Mouse (Mus musculus) hindbrain, embryonic 10.5 days (tissue): Measurements from ENCODE around the gene Mrm3. TPM values are rescaled to one million over a fixed set of nuclear protein-coding genes. Genes with fewer than 3 reads are reported as not detected.

Experiments used
- DNase-seq: peaks from one replicate; pipeline ENCODE4 v3.0.0-alpha.2; 2017; ENCODE audit warnings: low spot score
- H3K27ac ChIP-seq: fragments of 300-500 bp; sonication (generic); 2 replicates; pipeline ENCODE4 v1.5.1; 2016; ENCODE audit warnings: mild to moderate bottlenecking, moderate library complexity
- H3K27me3 ChIP-seq: fragments of 300-500 bp; sonication (generic); 2 replicates; pipeline ENCODE4 v1.6.1; 2016; ENCODE audit warnings: mild to moderate bottlenecking; ENCODE audit not compliant: poor library complexity, insufficient read depth, severe bottlenecking
- H3K36me3 ChIP-seq: fragments of 300-500 bp; sonication (generic); 2 replicates; pipeline ENCODE4 v1.6.1; 2016; ENCODE audit warnings: mild to moderate bottlenecking, moderate library complexity
- H3K4me1 ChIP-seq: fragments of 300-500 bp; sonication (generic); replicated peaks from 2 replicates; pipeline ENCODE4 v1.6.1; 2016; ENCODE audit warnings: mild to moderate bottlenecking
- H3K4me3 ChIP-seq: fragments of 300-500 bp; sonication (generic); 2 replicates; pipeline ENCODE4 v1.5.1; 2016; ENCODE audit warnings: mild to moderate bottlenecking, moderate library complexity
- H3K9me3 ChIP-seq: fragments of 300-500 bp; sonication (generic); 2 replicates; pipeline ENCODE4 v1.6.1; 2016; ENCODE audit warnings: mild to moderate bottlenecking, moderate library complexity
- WGBS: fragments of 180-500 bp; shearing (Covaris S2); methylation state at CpG from one replicate; pipeline ENCODE4 v1.1.7; 2016; 5-methylcytosine and 5-hydroxymethylcytosine counted together
- polyA plus RNA-seq: library from polyadenylated mRNA; unstranded; fragments of >200 nt; fragmentation: Nextera tagmentation; extraction: Ambion mirVana; gene quantifications from 2 replicates; pipeline ENCODE4 v1.2.1, GENCODE M21; 2016

The Mrm3 gene
- polyA plus RNA-seq, 1 experiment from 2014 or later, result 21.5 TPM

GRCm38 (mm10) chr11:76257386-76257785, 13.9 kb downstream of the Mrm3 start:
- Histone ChIP-seq H3K27ac (0 out of 2 replicates have a peak overlapping the region, but pooled peaks have one; percentile 62), H3K36me3 (peaks cover 34% of the 10 kb centered on the region), H3K27me3 (no peaks in the 10 kb centered on the region; the same call in 1 of the 2 replicates), H3K9me3 (no peaks in the 10 kb centered on the region), H3K4me3 (no peak overlapping the region), H3K4me1 (peaks cover 74% of the 10 kb centered on the region)
- no peak for DNase-seq
- 78% methylated on average over 4 of the region's 4 CpGs for WGBS

- DNase-seq, result no peak
- 81% methylated on average over 6 of the region's 6 CpGs for WGBS
- H3K27ac ChIP-seq, result peak overlapping the region; percentile 67
- no peaks in the 10 kb centered on the region for H3K9me3 ChIP-seq
- H3K27me3 ChIP-seq, result no peaks in the 10 kb centered on the region; the same call in 1 of the 2 replicates
- H3K4me1 ChIP-seq, result peaks cover 83% of the 10 kb centered on the region
- peaks cover 34% of the 10 kb centered on the region for H3K36me3 ChIP-seq
- no peak overlapping the region for H3K4me3 ChIP-seq
Observed at GRCm38 (mm10) chr11:76258511-76258910, 15.0 kb downstream of the Mrm3 start.

- peaks cover 95% of the 10 kb centered on the region for H3K4me1 ChIP-seq
- WGBS, result 41% methylated on average over 10 of the region's 10 CpGs
- no peak overlapping the region; the same call in 1 of the 2 replicates for H3K4me3 ChIP-seq
- H3K27me3 ChIP-seq, result no peaks in the 10 kb centered on the region; the same call in 1 of the 2 replicates
- H3K36me3 ChIP-seq, result peaks cover 32% of the 10 kb centered on the region
- H3K27ac ChIP-seq, result peak overlapping the region; percentile 88
- H3K9me3 ChIP-seq, result no peaks in the 10 kb centered on the region
- DNase-seq, result no peak
Observed at GRCm38 (mm10) chr11:76260208-76261050, 16.9 kb downstream of the Mrm3 start.

- Histone ChIP-seq H3K4me3 (no peak overlapping the region; the same call in 1 of the 2 replicates), H3K27me3 (no peaks in the 10 kb centered on the region; the same call in 1 of the 2 replicates), H3K27ac (peak overlapping the region; percentile 88), H3K4me1 (peaks cover 95% of the 10 kb centered on the region), H3K36me3 (peaks cover 32% of the 10 kb centered on the region), H3K9me3 (no peaks in the 10 kb centered on the region)
- WGBS, result 65% methylated on average over 12 of the region's 12 CpGs
- DNase-seq, result no peak
Observed at GRCm38 (mm10) chr11:76261224-76261623, 17.7 kb downstream of the Mrm3 start.

GRCm38 (mm10) chr11:76262611-76263351, 19.3 kb downstream of the Mrm3 start:
- Histone ChIP-seq H3K27ac (peak overlapping the region; percentile 88), H3K36me3 (peaks cover 24% of the 10 kb centered on the region), H3K4me3 (peak overlapping the region; percentile 32), H3K9me3 (no peaks in the 10 kb centered on the region), H3K4me1 (peaks cover 99% of the 10 kb centered on the region), H3K27me3 (no peaks in the 10 kb centered on the region; the same call in 1 of the 2 replicates)
- WGBS, result 6% methylated on average over 19 of the region's 19 CpGs
- DNase-seq, result peak; percentile 79

- peak overlapping the region; percentile 90 for H3K27ac ChIP-seq
- no peak overlapping the region for H3K4me3 ChIP-seq
- 36% methylated on average over 7 of the region's 7 CpGs for WGBS
- no peak for DNase-seq
- H3K4me1 ChIP-seq, result peaks cover 71% of the 10 kb centered on the region
- H3K27me3 ChIP-seq, result no peaks in the 10 kb centered on the region
- H3K36me3 ChIP-seq, result peaks cover 30% of the 10 kb centered on the region
- H3K9me3 ChIP-seq, result no peaks in the 10 kb centered on the region
Observed at GRCm38 (mm10) chr11:76267550-76267949, 24.0 kb downstream of the Mrm3 start.

GRCm38 (mm10) chr11:76268001-76268459, 24.5 kb downstream of the Mrm3 start:
- WGBS, result 32% methylated on average over 5 of the region's 5 CpGs
- DNase-seq, result no peak
- peaks cover 66% of the 10 kb centered on the region for H3K4me1 ChIP-seq

GRCm38 (mm10) chr11:76268521-76269065, 25.1 kb downstream of the Mrm3 start:
- no peaks in the 10 kb centered on the region for H3K27me3 ChIP-seq
- H3K4me1 ChIP-seq, result peaks cover 60% of the 10 kb centered on the region
- no peak for DNase-seq
- no peaks in the 10 kb centered on the region for H3K9me3 ChIP-seq
- peak overlapping the region; percentile 90 for H3K27ac ChIP-seq
- H3K36me3 ChIP-seq, result peaks cover 41% of the 10 kb centered on the region
- H3K4me3 ChIP-seq, result no peak overlapping the region
- 67% methylated on average over 6 of the region's 6 CpGs for WGBS

More at GRCm38 (mm10) chr11:76268001-76268459, 24.5 kb downstream of the Mrm3 start:
- H3K9me3 ChIP-seq, result no peaks in the 10 kb centered on the region
- no peaks in the 10 kb centered on the region for H3K27me3 ChIP-seq
- H3K27ac ChIP-seq, result peak overlapping the region; percentile 90
- H3K36me3 ChIP-seq, result peaks cover 35% of the 10 kb centered on the region
- H3K4me3 ChIP-seq, result no peak overlapping the region

GRCm38 (mm10) chr11:76272440-76272839, 28.9 kb downstream of the Mrm3 start:
- 87% methylated on average over 4 of the region's 4 CpGs for WGBS
- no peak for DNase-seq
- no peaks in the 10 kb centered on the region for H3K27me3 ChIP-seq
- H3K4me3 ChIP-seq, result no peak overlapping the region
- peaks cover 59% of the 10 kb centered on the region for H3K36me3 ChIP-seq
- H3K27ac ChIP-seq, result no peak overlapping the region
- H3K4me1 ChIP-seq, result peaks cover 22% of the 10 kb centered on the region
- no peaks in the 10 kb centered on the region for H3K9me3 ChIP-seq

GRCm38 (mm10) chr11:76278960-76279852, 35.7 kb downstream of the Mrm3 start:
- H3K27ac ChIP-seq, result peak overlapping the region; percentile 42
- no peak for DNase-seq
- WGBS, result 62% methylated on average over 14 of the region's 14 CpGs

GRCm38 (mm10) chr11:76279971-76280370, 36.5 kb downstream of the Mrm3 start:
- peak overlapping the region; percentile 42; the same call in 1 of the 2 replicates for H3K27ac ChIP-seq
- 61% methylated on average over 2 of the region's 2 CpGs for WGBS
- H3K27me3 ChIP-seq, result no peaks in the 10 kb centered on the region
- peaks cover 15% of the 10 kb centered on the region for H3K4me1 ChIP-seq
- no peak for DNase-seq
- H3K36me3 ChIP-seq, result peaks cover 19% of the 10 kb centered on the region
- no peak overlapping the region for H3K4me3 ChIP-seq
- no peaks in the 10 kb centered on the region for H3K9me3 ChIP-seq

More at GRCm38 (mm10) chr11:76278960-76279852, 35.7 kb downstream of the Mrm3 start:
- Histone ChIP-seq H3K4me1 (peaks cover 15% of the 10 kb centered on the region), H3K9me3 (no peaks in the 10 kb centered on the region), H3K4me3 (no peak overlapping the region), H3K27me3 (no peaks in the 10 kb centered on the region), H3K36me3 (peaks cover 23% of the 10 kb centered on the region)

GRCm38 (mm10) chr11:76283841-76284240, 40.3 kb downstream of the Mrm3 start:
- Histone ChIP-seq H3K36me3 (peaks cover 4% of the 10 kb centered on the region; the same call in 1 of the 2 replicates), H3K9me3 (no peaks in the 10 kb centered on the region), H3K27ac (no peak overlapping the region), H3K27me3 (no peaks in the 10 kb centered on the region), H3K4me3 (no peak overlapping the region), H3K4me1 (peaks cover 50% of the 10 kb centered on the region)
- WGBS, result 95% methylated on average over 6 of the region's 6 CpGs
- no peak for DNase-seq
